Mouse (Mus musculus) forebrain, embryonic 15.5 days (tissue): ENCODE results near the gene Ahcyl1. TPM values are rescaled to one million over a fixed set of nuclear protein-coding genes. Genes with fewer than 3 reads are reported as not detected.
"Not testable (repeated sequence)": the region's sequence is repeated elsewhere in the genome, so short reads cannot be mapped to it uniquely, and the experiment has no call there.

Source experiments
- ATAC-seq: fragments of 200-750 bp; cut with Nextera tagmentation; replicated peaks from 2 replicates; pipeline ENCODE4 v1.8.0; 2017; ENCODE audit warnings: mild to moderate bottlenecking, moderate TSS enrichment, moderate library complexity
- H3K27ac ChIP-seq: fragments of 300-500 bp; sonication (generic); replicated peaks from 2 replicates; pipeline ENCODE4 v1.5.1; 2015; ENCODE audit warnings: mild to moderate bottlenecking, inconsistent platforms
- H3K27me3 ChIP-seq: fragments of 300-500 bp; sonication (generic); 2 replicates; pipeline ENCODE4 v1.6.1; 2015; ENCODE audit warnings: inconsistent platforms
- H3K36me3 ChIP-seq: fragments of 300-500 bp; sonication (generic); 2 replicates; pipeline ENCODE4 v1.6.1; 2015; ENCODE audit warnings: mild to moderate bottlenecking, inconsistent platforms
- H3K4me1 ChIP-seq: fragments of 300-500 bp; sonication (generic); 2 replicates; pipeline ENCODE4 v1.6.1; 2015; ENCODE audit warnings: inconsistent platforms
- H3K4me2 ChIP-seq: fragments of 300-500 bp; sonication (generic); replicated peaks from 2 replicates; pipeline ENCODE4 v1.6.1; 2015; ENCODE audit warnings: mild to moderate bottlenecking, inconsistent platforms
- H3K4me3 ChIP-seq: fragments of 300-500 bp; sonication (generic); 2 replicates; pipeline ENCODE4 v1.5.1; 2015; ENCODE audit warnings: mild to moderate bottlenecking, inconsistent platforms
- H3K9ac ChIP-seq: fragments of 300-500 bp; sonication (generic); replicated peaks from 2 replicates; pipeline ENCODE4 v1.6.1; 2015; ENCODE audit warnings: mild to moderate bottlenecking, inconsistent platforms
- H3K9me3 ChIP-seq: fragments of 300-500 bp; sonication (generic); 2 replicates; pipeline ENCODE4 v1.6.1; 2016; ENCODE audit warnings: inconsistent platforms
- WGBS: fragments of 180-500 bp; shearing (Covaris S2); methylation state at CpG from one replicate; pipeline ENCODE4 v1.1.7; 2015; ENCODE audit warnings: mixed read lengths; 5-methylcytosine and 5-hydroxymethylcytosine counted together
- polyA plus RNA-seq: library from polyadenylated mRNA; unstranded; fragments of >200 nt; fragmentation: Nextera tagmentation; extraction: Ambion mirVana; gene quantifications from 2 replicates; pipeline ENCODE4 v1.2.1, GENCODE M21; 2015

Gene Ahcyl1
- polyA plus RNA-seq, 1 experiment from 2014 or later: 114 TPM

GRCm38 (mm10) chr3:107670500-107670899 lies 25.9 kb downstream of the Ahcyl1 start:
- no peak overlapping the region for H3K4me3 ChIP-seq
- H3K4me2 ChIP-seq: no peak overlapping the region
- ATAC-seq: no peak
- peaks cover 88% of the 10 kb centered on the region for H3K36me3 ChIP-seq
- H3K9ac ChIP-seq: no peak overlapping the region
- H3K9me3 ChIP-seq: no peaks in the 10 kb centered on the region
- WGBS: 90% methylated on average over 4 of the region's 4 CpGs
- H3K4me1 ChIP-seq: no peaks in the 10 kb centered on the region
- H3K27ac ChIP-seq: no peak overlapping the region
- no peaks in the 10 kb centered on the region for H3K27me3 ChIP-seq

GRCm38 (mm10) chr3:107668786-107669185 lies 27.6 kb downstream of the Ahcyl1 start:
- no peaks in the 10 kb centered on the region for H3K27me3 ChIP-seq
- no peak for ATAC-seq
- H3K9ac ChIP-seq: no peak overlapping the region
- no peaks in the 10 kb centered on the region for H3K4me1 ChIP-seq
- no peak overlapping the region for H3K4me3 ChIP-seq
- H3K4me2 ChIP-seq: no peak overlapping the region
- no peaks in the 10 kb centered on the region for H3K9me3 ChIP-seq
- no peak overlapping the region for H3K27ac ChIP-seq
- 94% methylated on average over 7 of the region's 7 CpGs for WGBS
- peaks cover 88% of the 10 kb centered on the region for H3K36me3 ChIP-seq

GRCm38 (mm10) chr3:107667426-107667825 lies 28.9 kb downstream of the Ahcyl1 start:
- Histone ChIP-seq H3K9ac (no peak overlapping the region), H3K4me3 (no peak overlapping the region), H3K9me3 (no peaks in the 10 kb centered on the region), H3K27me3 (no peaks in the 10 kb centered on the region), H3K4me1 (no peaks in the 10 kb centered on the region), H3K36me3 (peaks cover 91% of the 10 kb centered on the region), H3K27ac (no peak overlapping the region), H3K4me2 (no peak overlapping the region)
- 90% methylated on average over 6 of the region's 6 CpGs for WGBS
- ATAC-seq: no peak

- WGBS: 100% methylated on average over 1 of the region's 1 CpGs
- H3K27ac ChIP-seq: no peak overlapping the region
- no peak overlapping the region for H3K9ac ChIP-seq
- H3K9me3 ChIP-seq: no peaks in the 10 kb centered on the region
- no peaks in the 10 kb centered on the region for H3K27me3 ChIP-seq
- H3K4me2 ChIP-seq: no peak overlapping the region
- no peak for ATAC-seq
- no peak overlapping the region for H3K4me3 ChIP-seq
- peaks cover 94% of the 10 kb centered on the region for H3K36me3 ChIP-seq
- no peaks in the 10 kb centered on the region for H3K4me1 ChIP-seq
Measured at GRCm38 (mm10) chr3:107664641-107665040, 31.7 kb downstream of the Ahcyl1 start.

DNA sequence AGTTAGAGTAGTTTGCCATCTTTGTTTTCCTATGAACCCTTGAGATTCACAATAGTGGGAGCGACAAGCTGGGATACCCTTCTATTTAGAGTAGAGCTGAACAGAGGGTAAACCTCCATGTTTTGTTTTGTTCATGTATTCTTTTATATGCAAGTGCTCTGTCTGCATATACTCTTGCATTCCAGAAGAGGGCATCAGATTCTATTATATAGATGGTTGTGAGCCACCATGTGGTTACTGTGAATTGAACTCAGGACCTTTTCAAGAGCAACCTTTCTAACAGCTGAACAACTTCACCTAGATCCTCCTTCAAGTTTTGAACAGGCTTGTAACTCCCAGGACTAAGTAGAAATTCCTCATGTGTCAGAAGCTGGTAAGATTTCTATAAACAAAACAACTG lies 37.4 kb downstream of the Ahcyl1 start:
- no peak overlapping the region for H3K4me3 ChIP-seq
- no peaks in the 10 kb centered on the region for H3K27me3 ChIP-seq
- H3K4me2 ChIP-seq: no peak overlapping the region
- no peaks in the 10 kb centered on the region for H3K4me1 ChIP-seq
- H3K36me3 ChIP-seq: peaks cover 46% of the 10 kb centered on the region
- H3K9ac ChIP-seq: no peak overlapping the region
- no peaks in the 10 kb centered on the region for H3K9me3 ChIP-seq
- WGBS: 88% methylated on average over 1 of the region's 1 CpGs
- ATAC-seq: no peak
- H3K27ac ChIP-seq: no peak overlapping the region

DNA sequence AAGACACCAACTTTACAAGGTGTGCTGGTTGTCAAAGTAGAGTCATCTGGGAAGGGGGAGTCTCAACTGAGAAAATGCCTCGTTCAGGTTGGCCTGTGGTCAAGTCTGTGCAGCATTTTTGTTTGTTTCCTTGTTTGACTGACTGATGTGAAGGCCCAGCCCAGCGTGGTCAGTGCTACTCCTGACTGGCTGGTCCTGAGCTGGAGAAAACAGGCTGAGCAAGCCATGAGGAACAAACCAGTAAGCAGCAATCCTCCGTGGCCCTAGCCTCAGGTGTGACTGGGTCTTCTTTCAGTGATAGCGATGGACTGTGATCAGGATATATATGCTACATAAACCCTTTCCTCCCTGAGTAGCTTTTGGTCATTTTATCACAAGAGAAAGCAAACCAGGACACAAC lies 39.5 kb downstream of the Ahcyl1 start:
- H3K9ac ChIP-seq: no peak overlapping the region
- no peak overlapping the region for H3K27ac ChIP-seq
- H3K27me3 ChIP-seq: no peaks in the 10 kb centered on the region
- no peak overlapping the region for H3K4me3 ChIP-seq
- H3K4me2 ChIP-seq: no peak overlapping the region
- no peaks in the 10 kb centered on the region for H3K9me3 ChIP-seq
- H3K4me1 ChIP-seq: no peaks in the 10 kb centered on the region
- no peak for ATAC-seq
- 77% methylated on average over 4 of the region's 4 CpGs for WGBS
- peaks cover 29% of the 10 kb centered on the region for H3K36me3 ChIP-seq

DNA sequence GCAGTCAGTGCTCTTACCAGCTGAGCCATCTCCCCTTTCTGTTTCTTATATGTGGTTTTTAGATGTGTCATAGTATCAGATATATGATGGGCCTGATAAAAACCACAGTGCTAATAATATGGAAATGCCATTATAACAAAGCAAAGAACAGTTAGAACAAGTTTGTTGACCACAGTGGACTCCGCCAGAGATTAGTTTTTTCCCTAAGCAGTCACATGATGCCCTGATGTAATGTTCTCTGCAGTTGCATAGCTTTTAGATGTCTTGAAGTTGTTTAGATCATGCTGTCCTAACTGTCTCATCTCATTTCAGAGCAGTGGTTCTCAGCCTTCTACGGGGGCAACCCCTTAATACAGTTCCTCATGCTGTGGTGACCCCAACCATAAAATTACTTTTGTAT lies 40.2 kb downstream of the Ahcyl1 start:
- Histone ChIP-seq H3K9ac (no peak overlapping the region), H3K9me3 (no peaks in the 10 kb centered on the region), H3K4me1 (no peaks in the 10 kb centered on the region), H3K4me3 (no peak overlapping the region), H3K36me3 (peaks cover 24% of the 10 kb centered on the region), H3K27ac (no peak overlapping the region), H3K4me2 (no peak overlapping the region), H3K27me3 (no peaks in the 10 kb centered on the region)
- ATAC-seq: 0 out of 2 replicates have a peak, but pooled peaks have one; percentile 6
- 95% methylated on average over 2 of the region's 2 CpGs for WGBS

DNA sequence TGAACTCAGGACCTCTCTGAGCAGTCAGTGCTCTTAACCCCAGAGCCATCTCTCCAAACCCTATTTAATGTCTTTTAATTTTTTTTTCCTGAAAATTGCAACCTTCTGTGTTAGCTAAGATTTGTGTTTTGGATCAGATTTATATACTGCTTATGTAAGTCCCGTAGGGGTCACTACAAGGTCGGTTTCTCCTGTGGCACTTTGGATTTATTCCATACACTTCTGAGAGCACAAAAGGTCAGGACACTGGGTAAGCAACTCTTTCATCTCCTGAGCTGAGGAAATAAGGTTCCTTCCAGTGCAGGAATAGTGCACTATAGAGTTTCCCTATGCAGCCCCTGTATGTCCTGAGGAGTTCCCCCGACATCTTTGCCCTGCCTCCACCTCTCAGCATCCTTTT lies 40.9 kb downstream of the Ahcyl1 start:
- no peak overlapping the region for H3K9ac ChIP-seq
- ATAC-seq: no peak
- peaks cover 17% of the 10 kb centered on the region for H3K36me3 ChIP-seq
- no peaks in the 10 kb centered on the region for H3K27me3 ChIP-seq
- no peak overlapping the region for H3K27ac ChIP-seq
- no peaks in the 10 kb centered on the region for H3K4me1 ChIP-seq
- no peak overlapping the region for H3K4me3 ChIP-seq
- 90% methylated on average over 3 of the region's 3 CpGs for WGBS
- H3K4me2 ChIP-seq: no peak overlapping the region
- no peaks in the 10 kb centered on the region for H3K9me3 ChIP-seq

DNA sequence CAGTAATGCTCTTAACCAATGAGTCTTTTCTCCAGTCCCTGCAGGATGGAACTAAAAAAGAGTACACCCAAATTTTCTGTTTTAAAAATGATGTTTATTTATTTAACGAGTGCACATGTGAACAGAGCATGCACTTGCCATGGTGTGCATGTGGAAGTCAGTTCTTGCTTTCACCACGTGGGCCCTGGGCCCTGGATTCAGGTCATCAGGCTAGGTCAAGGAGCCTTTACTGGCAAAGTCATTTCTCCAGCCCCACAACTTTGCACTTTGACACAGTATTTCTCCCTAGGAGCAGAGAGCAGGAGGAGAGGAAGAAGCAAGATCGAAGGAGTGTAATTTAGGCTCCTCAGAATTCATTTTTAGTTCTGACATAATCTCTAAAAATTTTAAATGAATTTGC lies 41.5 kb downstream of the Ahcyl1 start:
- no peak overlapping the region for H3K27ac ChIP-seq
- H3K9ac ChIP-seq: no peak overlapping the region
- H3K4me2 ChIP-seq: no peak overlapping the region
- H3K27me3 ChIP-seq: no peaks in the 10 kb centered on the region
- peaks cover 11% of the 10 kb centered on the region for H3K36me3 ChIP-seq
- ATAC-seq: no peak
- no peak overlapping the region for H3K4me3 ChIP-seq
- 83% methylated on average over 3 of the region's 3 CpGs for WGBS
- no peaks in the 10 kb centered on the region for H3K4me1 ChIP-seq
- no peaks in the 10 kb centered on the region for H3K9me3 ChIP-seq

DNA sequence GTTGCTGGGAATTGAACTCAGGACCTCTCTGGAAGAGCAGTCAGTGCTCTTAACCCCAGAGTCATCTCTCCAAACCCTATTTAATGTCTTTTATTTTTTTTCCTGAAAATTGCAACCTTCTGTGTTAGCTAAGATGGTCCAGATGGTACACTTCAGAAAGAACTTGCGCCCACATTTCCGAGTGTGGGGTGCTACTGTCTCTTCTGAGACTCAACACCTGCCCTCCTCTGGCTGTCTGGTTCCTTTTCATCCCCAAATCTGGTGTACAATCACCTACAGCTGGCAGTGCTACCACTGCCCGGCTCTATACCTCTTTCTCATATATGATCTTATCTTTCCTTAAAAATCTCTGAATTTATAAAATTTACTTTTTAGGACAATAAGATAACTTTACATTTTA lies 43.4 kb downstream of the Ahcyl1 start:
- Histone ChIP-seq H3K4me2 (no peak overlapping the region), H3K9ac (no peak overlapping the region), H3K4me1 (no peaks in the 10 kb centered on the region), H3K9me3 (no peaks in the 10 kb centered on the region), H3K36me3 (no peaks in the 10 kb centered on the region), H3K27ac (no peak overlapping the region), H3K27me3 (no peaks in the 10 kb centered on the region), H3K4me3 (no peak overlapping the region)
- 92% methylated on average over 3 of the region's 3 CpGs for WGBS
- no peak for ATAC-seq

DNA sequence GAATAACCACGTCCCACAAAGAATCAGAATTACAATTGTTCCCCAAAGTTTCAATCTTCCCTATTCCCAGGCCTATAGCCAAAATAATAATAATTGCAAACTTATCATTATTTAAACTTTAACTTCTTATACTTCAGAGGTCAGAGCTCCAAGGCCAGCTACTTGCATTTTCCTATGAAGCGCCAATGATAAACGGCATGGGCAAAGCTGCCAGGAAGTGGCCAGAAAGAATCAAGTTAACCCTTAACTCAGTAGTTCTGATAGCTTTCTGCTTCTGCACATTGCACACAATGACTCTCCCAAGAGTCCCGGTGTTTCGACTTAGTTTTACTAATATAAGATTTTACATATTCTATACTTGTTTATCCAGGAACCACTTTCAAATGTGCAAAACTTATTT lies 46.1 kb downstream of the Ahcyl1 start:
- not testable (repeated sequence) for H3K4me2 ChIP-seq, H3K27ac ChIP-seq, H3K36me3 ChIP-seq, H3K4me1 ChIP-seq, H3K4me3 ChIP-seq, H3K9me3 ChIP-seq, H3K27me3 ChIP-seq, H3K9ac ChIP-seq, ATAC-seq
- WGBS: 76% methylated on average over 5 of the region's 5 CpGs

DNA sequence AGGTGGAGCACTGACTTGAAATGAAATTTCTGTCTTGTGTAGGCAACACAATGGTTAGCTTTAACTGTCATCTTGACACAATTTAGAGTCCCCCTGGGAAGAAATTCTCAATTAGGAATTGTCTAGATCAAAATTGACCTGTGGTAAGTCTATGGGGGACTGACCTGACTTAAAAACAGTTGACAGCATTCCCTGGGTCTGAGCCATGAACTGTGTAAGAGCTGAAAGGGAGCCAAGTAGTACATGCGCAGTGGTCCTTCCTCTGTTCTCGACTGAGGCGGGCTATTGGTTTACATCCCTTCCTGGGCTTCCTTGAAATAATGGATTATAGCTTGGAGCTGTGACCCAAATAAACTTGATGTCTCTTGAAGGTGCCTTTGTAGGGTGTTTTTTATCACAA lies 49.4 kb downstream of the Ahcyl1 start:
- H3K4me3 ChIP-seq: no peak overlapping the region
- H3K9ac ChIP-seq: no peak overlapping the region
- WGBS: 90% methylated on average over 3 of the region's 3 CpGs
- no peak overlapping the region for H3K27ac ChIP-seq
- ATAC-seq: no peak
- no peaks in the 10 kb centered on the region for H3K27me3 ChIP-seq
- no peaks in the 10 kb centered on the region for H3K4me1 ChIP-seq
- no peaks in the 10 kb centered on the region for H3K36me3 ChIP-seq
- no peaks in the 10 kb centered on the region for H3K9me3 ChIP-seq
- H3K4me2 ChIP-seq: no peak overlapping the region

DNA sequence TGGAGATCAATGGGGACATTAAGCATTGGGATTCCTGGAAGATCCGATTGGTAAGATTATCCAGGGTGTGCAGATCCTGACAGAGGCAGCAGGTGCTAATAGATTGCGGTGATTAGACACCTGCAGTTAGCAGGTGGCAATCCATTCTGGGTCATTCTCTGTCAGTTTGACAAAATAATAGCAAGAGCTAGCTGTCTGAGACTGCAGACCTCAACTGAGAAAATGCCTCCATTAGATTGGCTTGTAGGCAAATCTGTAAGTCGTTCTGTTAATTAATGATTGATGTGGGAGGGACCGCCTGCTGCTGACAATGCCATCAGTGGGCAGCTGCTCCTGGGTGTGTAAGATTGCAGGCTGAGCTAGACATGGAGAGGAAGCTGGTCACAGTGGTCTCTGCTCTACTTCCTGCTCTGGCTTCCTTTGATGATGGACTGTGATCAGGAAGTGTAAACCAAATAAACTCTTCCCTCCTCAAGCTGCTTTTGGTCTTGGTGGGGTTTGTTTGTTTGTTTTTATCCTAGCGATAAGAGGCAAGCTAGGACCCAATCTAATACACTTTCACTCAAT lies 58.7 kb downstream of the Ahcyl1 start:
- Histone ChIP-seq H3K27me3 (no peaks in the 10 kb centered on the region), H3K4me1 (no peaks in the 10 kb centered on the region), H3K4me3 (no peak overlapping the region), H3K27ac (no peak overlapping the region), H3K9ac (no peak overlapping the region), H3K36me3 (no peaks in the 10 kb centered on the region), H3K4me2 (no peak overlapping the region), H3K9me3 (no peaks in the 10 kb centered on the region)
- no peak for ATAC-seq
- 60% methylated on average over 5 of the region's 5 CpGs for WGBS
